In the genomic region with DNA sequence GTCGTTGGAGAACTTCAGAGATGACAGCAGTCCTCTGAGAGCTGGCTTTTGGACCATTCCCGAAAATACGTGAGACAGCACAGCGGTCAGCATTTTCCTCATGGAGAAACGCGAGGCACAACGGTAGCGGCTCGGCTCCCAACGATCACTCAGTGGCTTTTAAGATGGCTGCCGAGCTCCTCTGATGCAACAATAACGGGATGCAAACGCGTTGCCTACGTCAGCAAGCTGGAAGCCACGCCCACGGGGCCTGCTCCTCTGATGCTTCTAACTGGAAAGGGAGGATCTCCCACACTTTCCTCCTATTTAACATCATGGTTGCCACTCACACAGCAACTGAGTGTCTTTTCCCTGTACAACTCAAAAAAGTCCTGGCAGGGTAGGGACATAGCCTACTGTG, we compare ENCODE assay signal across 25 mouse cellular contexts. TPM values are rescaled to one million over a fixed set of nuclear protein-coding genes. Genes with fewer than 3 reads are reported as not detected.
DNase-seq lines count a peak whose midpoint lies in the region; ATAC-seq and TF ChIP-seq lines count a peak whose summit lies in the region.
"Had no signal": no experiment of that assay in that cellular context is flagged by ENCODE, and none has a peak within 500 bp of the region (broad histone marks: within the 10 kb centered on the region; RNA-seq: fewer than 3 reads in every experiment).

No protein-coding gene starts in this region.

- no peaks in the 10 kb centered on the region; the same call in 1 of the 2 replicates for H3K36me3 ChIP-seq in testis, adult 2 months (ENCODE audit: control insufficient read depth, insufficient read depth, low read length)
- H3K36me3 ChIP-seq: embryonic facial prominence, embryonic 12.5 days; forebrain, embryonic 10.5 days; forebrain, embryonic 12.5 days; G1E had no signal

- ATAC-seq in frontal cortex, adult (ENCODE audit: low TSS enrichment), result no peak
- ATAC-seq: activated CD4-positive, CD25-positive, alpha-beta regulatory T cell, adult 4 months; forebrain, embryonic 14.5 days; forebrain, embryonic 16.5 days; Patski had no signal

- TF ChIP-seq POLR2A in testis, adult 2 months (IDR thresholded peaks at IDR 0.05; ENCODE audit: control insufficient read depth, low read depth, low read length), result peak; percentile 99

- peak overlapping the region; percentile 97 for H3K4me3 ChIP-seq in testis, adult 2 months (ENCODE audit: control insufficient read depth, low read depth, low read length)
- H3K4me3 ChIP-seq: embryonic facial prominence, embryonic 12.5 days; forebrain, embryonic 10.5 days; forebrain, embryonic 12.5 days had no signal

- peak overlapping the region; percentile 98 for H3K27ac ChIP-seq in testis, adult 2 months (ENCODE audit: control insufficient read depth, insufficient read depth, low read depth, low read length)
- H3K27ac ChIP-seq: embryonic facial prominence, embryonic 12.5 days; forebrain, embryonic 10.5 days; forebrain, embryonic 12.5 days had no signal

- H3K27me3 ChIP-seq in testis, adult 2 months (ENCODE audit: control insufficient read depth, insufficient read depth, low read length), result no peaks in the 10 kb centered on the region
- H3K27me3 ChIP-seq: embryonic facial prominence, embryonic 12.5 days; forebrain, embryonic 12.5 days; Patski had no signal

- TF ChIP-seq CTCF in testis, adult 2 months (IDR thresholded peaks at IDR 0.05; ENCODE audit: control insufficient read depth, insufficient read depth, insufficient replicate concordance, low read depth, low read length), result no peak

- peaks cover 2% of the 10 kb centered on the region; the same call in 1 of the 2 replicates for H3K4me1 ChIP-seq in testis, adult 2 months (ENCODE audit: control insufficient read depth, insufficient read depth, low read length)
- H3K4me1 ChIP-seq: embryonic facial prominence, embryonic 12.5 days; forebrain, embryonic 10.5 days; forebrain, embryonic 12.5 days had no signal

- DNase-seq in ES-CJ7 (ENCODE audit: low read depth, low spot score) (peak; percentile 11), ZHBTc4 (ENCODE audit: low read depth, low spot score) (peak; percentile 28)
- DNase-seq in testis, postnatal 14 days (ENCODE audit: low spot score), result peak; percentile 84
- DNase-seq in ovary, postnatal 36 days (ENCODE audit: low spot score), result no peak
- DNase-seq in B cell, adult 2 months, result no peak
- DNase-seq: adrenal gland, adult 8-10 months; adrenal gland, postnatal 14 days; adrenal gland, postnatal 36 days; cerebellum, adult 11-12 months; cerebellum, adult 2 months; cerebellum, adult 9-11 months; cerebellum, postnatal 14 days; cerebellum, postnatal 36 days; embryo, embryonic 11 days had no signal

RNA-seq across cellular contexts. Expression of a gene that starts 0.5 kb away (rescaled TPM):
- 91.1 and 97.9 TPM in 2 replicates for polyA plus RNA-seq in testis, adult 2 months (2012; rRNA removed)
- polyA plus RNA-seq: activated CD4-positive, CD25-positive, alpha-beta regulatory T cell, adult 4 months; cerebellum, adult 2 months; embryonic facial prominence, embryonic 12.5 days; embryonic facial prominence, embryonic 14.5 days; forebrain, embryonic 10.5 days; forebrain, embryonic 12.5 days; forebrain, embryonic 14.5 days; forebrain, embryonic 16.5 days; G1E; Patski had no signal

Comparison
In these comparisons a context has a peak if more than half of its experiments do, and no peak if none do; other contexts are left out.
1. DNase-seq: peak in ES-CJ7 (single experiment), ZHBTc4 (single experiment) and testis, postnatal 14 days (single experiment); none in ovary, postnatal 36 days (single experiment) and B cell, adult 2 months (0 of 2).